Comparison of ENCODE assay signal across 15 mouse cellular contexts in genomic region chr5:25055288-25055687, GRCm38 (mm10). TPM values are rescaled to one million over a fixed set of nuclear protein-coding genes. Genes with fewer than 3 reads are reported as not detected.
DNase-seq lines count a peak whose midpoint lies in the region; ATAC-seq and TF ChIP-seq lines count a peak whose summit lies in the region.
"Had no signal": no experiment of that assay in that cellular context is flagged by ENCODE, and none has a peak within 500 bp of the region (broad histone marks: within the 10 kb centered on the region; RNA-seq: fewer than 3 reads in every experiment).

No protein-coding gene starts in this region.

- H3K9me3 ChIP-seq in heart, embryonic 10.5 days = no peaks in the 10 kb centered on the region
- no peaks in the 10 kb centered on the region for H3K9me3 ChIP-seq in heart, embryonic 11.5 days (replicated peaks; ENCODE audit: control insufficient read depth, low read length)
- no peaks in the 10 kb centered on the region for H3K9me3 ChIP-seq in hindbrain, postnatal 0 days (ENCODE audit: low read length)
- H3K9me3 ChIP-seq: forebrain, embryonic 15.5 days; G1E; intestine, embryonic 15.5 days; liver, embryonic 12.5 days had no signal

- peak overlapping the region; percentile 69; the same call in 1 of the 2 replicates for H3K27ac ChIP-seq in heart, embryonic 10.5 days
- no peak overlapping the region for H3K27ac ChIP-seq in heart, embryonic 11.5 days (ENCODE audit: low read depth, low read length)
- H3K27ac ChIP-seq in hindbrain, postnatal 0 days = peak overlapping the region; percentile 65; the same call in 1 of the 2 replicates
- H3K27ac ChIP-seq: forebrain, embryonic 15.5 days; intestine, embryonic 15.5 days; liver, embryonic 12.5 days; macrophage had no signal

- no peak for DNase-seq in heart, embryonic 10.5 days (ENCODE audit: low spot score)
- peak; percentile 72 for DNase-seq in left cerebral cortex, postnatal 4 days
- DNase-seq in left cerebral cortex, postnatal 14 days (ENCODE audit: low spot score in 2 of 2) = no peak
- DNase-seq in cerebellum, adult 18-20 months = peak; percentile 89 to 92
- DNase-seq in hindbrain, postnatal 0 days (ENCODE audit: low spot score) = peak; percentile 63
- DNase-seq in adrenal gland, adult (ENCODE audit: inconsistent age in 2 of 2, low spot score in 1 of 2) = no peak
- no peak for DNase-seq in adrenal gland, postnatal 25 days
- DNase-seq: B cell, adult 2 months; thymus, postnatal 36 days had no signal

- H3K9ac ChIP-seq in heart, embryonic 11.5 days (ENCODE audit: low read depth, low read length) = no peak overlapping the region
- H3K9ac ChIP-seq in hindbrain, postnatal 0 days (replicated peaks; ENCODE audit: low read length) = no peak overlapping the region
- H3K9ac ChIP-seq: forebrain, embryonic 15.5 days; intestine, embryonic 15.5 days; liver, embryonic 12.5 days had no signal

- no peak overlapping the region for H3K4me2 ChIP-seq in heart, embryonic 11.5 days
- no peak overlapping the region for H3K4me2 ChIP-seq in hindbrain, postnatal 0 days (ENCODE audit: low read depth, low read length)
- H3K4me2 ChIP-seq: forebrain, embryonic 15.5 days; intestine, embryonic 15.5 days; liver, embryonic 12.5 days had no signal

- H3K27me3 ChIP-seq in heart, embryonic 10.5 days (ENCODE audit: insufficient read depth, poor library complexity, severe bottlenecking) = peaks cover 21% of the 10 kb centered on the region
- H3K27me3 ChIP-seq in heart, embryonic 11.5 days (ENCODE audit: control insufficient read depth, insufficient read depth, low read length) = peaks cover 6% of the 10 kb centered on the region; the same call in 1 of the 2 replicates
- H3K27me3 ChIP-seq in hindbrain, postnatal 0 days (ENCODE audit: insufficient read depth, low read length) = no peaks in the 10 kb centered on the region
- H3K27me3 ChIP-seq: forebrain, embryonic 15.5 days; intestine, embryonic 15.5 days had no signal

- ATAC-seq in heart, embryonic 11.5 days (replicated peaks; ENCODE audit: insufficient number of reproducible peaks, low FRiP score, low TSS enrichment) = no peak
- ATAC-seq in hindbrain, postnatal 0 days = peak; percentile 52
- ATAC-seq: forebrain, embryonic 15.5 days; intestine, embryonic 15.5 days; liver, embryonic 12.5 days had no signal

- TF ChIP-seq CTCF in hindbrain, postnatal 0 days (IDR thresholded peaks at IDR 0.05; ENCODE audit: low read depth) = no peak

- WGBS in heart, embryonic 10.5 days = 46% methylated on average over 4 of the region's 4 CpGs
- WGBS in heart, embryonic 11.5 days (ENCODE audit: insufficient replicate concordance) = 58% methylated on average over 4 of the region's 4 CpGs
- WGBS in hindbrain, postnatal 0 days = 26% methylated on average over 4 of the region's 4 CpGs

- intact Hi-C loops in left cerebral cortex, postnatal 4 days (cut with DNase I) = no loop called here
- intact Hi-C loops in left cerebral cortex, postnatal 14 days (cut with DNase I) = no loop called here

- H3K4me1 ChIP-seq in heart, embryonic 10.5 days = peaks cover 66% of the 10 kb centered on the region
- peaks cover 34% of the 10 kb centered on the region for H3K4me1 ChIP-seq in heart, embryonic 11.5 days (ENCODE audit: control insufficient read depth, insufficient read depth, low read length)
- peaks cover 36% of the 10 kb centered on the region for H3K4me1 ChIP-seq in hindbrain, postnatal 0 days (ENCODE audit: insufficient read depth, low read length)
- H3K4me1 ChIP-seq: liver, embryonic 12.5 days had no signal

- H3K4me3 ChIP-seq in heart, embryonic 10.5 days = no peak overlapping the region
- H3K4me3 ChIP-seq in heart, embryonic 11.5 days (ENCODE audit: low read depth, low read length) = no peak overlapping the region
- H3K4me3 ChIP-seq in hindbrain, postnatal 0 days (ENCODE audit: low read length) = no peak overlapping the region
- H3K4me3 ChIP-seq: forebrain, embryonic 15.5 days; intestine, embryonic 15.5 days; liver, embryonic 12.5 days had no signal

- H3K36me3 ChIP-seq in heart, embryonic 10.5 days = no peaks in the 10 kb centered on the region
- no peaks in the 10 kb centered on the region for H3K36me3 ChIP-seq in heart, embryonic 11.5 days (ENCODE audit: control insufficient read depth, insufficient read depth, low read length)
- H3K36me3 ChIP-seq in hindbrain, postnatal 0 days (ENCODE audit: insufficient read depth, low read length) = no peaks in the 10 kb centered on the region
- H3K36me3 ChIP-seq: forebrain, embryonic 15.5 days; G1E; intestine, embryonic 15.5 days; liver, embryonic 12.5 days had no signal

RNA-seq across cellular contexts. Expression of gene Prkag2, which starts 45.2 kb away (rescaled TPM):
- 65.1 and 100 TPM in 2 replicates for polyA plus RNA-seq in heart, embryonic 10.5 days (2016; fragmentation: Nextera tagmentation; extraction: Ambion mirVana)
- polyA plus RNA-seq in heart, embryonic 11.5 days (2014; fragmentation: Nextera tagmentation; extraction: Ambion mirVana) = 84.6 and 101 TPM in 2 replicates
- total RNA-seq in left cerebral cortex, postnatal 4 days (2021) = 100 to 1,000 TPM; 162 to 172 TPM
- 100 to 1,000 TPM in 1 of 2 experiments, 10 to 100 TPM in 1; 99.4 to 104 TPM for total RNA-seq in left cerebral cortex, postnatal 14 days (2021)
- 31.4 and 38.3 TPM in 2 replicates for total RNA-seq in hindbrain, postnatal 0 days (2014; rRNA removed)
- 85.5 and 86.4 TPM in 2 replicates for polyA plus RNA-seq in hindbrain, postnatal 0 days (2015; fragmentation: Nextera tagmentation; extraction: Ambion mirVana)
- total RNA-seq in adrenal gland, postnatal 25 days (2021) = 32.5 and 34.8 TPM in 2 replicates
- total RNA-seq: G1E had no signal
- polyA plus RNA-seq: G1E had no signal

Comparison
In these comparisons a context has a peak if more than half of its experiments do, and no peak if none do; other contexts are left out.
1. DNase-seq: peak in left cerebral cortex, postnatal 4 days (single experiment), cerebellum, adult 18-20 months (2 of 2) and hindbrain, postnatal 0 days (single experiment); none in heart, embryonic 10.5 days (single experiment), left cerebral cortex, postnatal 14 days (0 of 2), adrenal gland, adult (0 of 2) and adrenal gland, postnatal 25 days (single experiment).